Mouse (Mus musculus) lung, embryonic 14.5 days (tissue): ENCODE results near the gene Ccdc105. TPM values are rescaled to one million over a fixed set of nuclear protein-coding genes. Genes with fewer than 3 reads are reported as not detected.

Experiments used
- ATAC-seq: fragments of 200-750 bp; cut with Nextera tagmentation; 2 replicates; pipeline ENCODE4 v1.8.0; 2017; ENCODE audit warnings: mild to moderate bottlenecking, moderate TSS enrichment, moderate library complexity; ENCODE audit not compliant: insufficient read depth
- DNase-seq: peaks from one replicate; pipeline ENCODE4 v3.0.0-alpha.2; 2015
- H3K27ac ChIP-seq: fragments of 300-500 bp; sonication (generic); 2 replicates; pipeline ENCODE4 v1.5.1; 2014; ENCODE audit warnings: low read depth, mild to moderate bottlenecking, moderate library complexity
- H3K27me3 ChIP-seq: fragments of 300-500 bp; sonication (generic); 2 replicates; pipeline ENCODE4 v1.6.1; 2014; ENCODE audit warnings: low read length, control low read depth; ENCODE audit not compliant: insufficient read depth
- H3K36me3 ChIP-seq: fragments of 300-500 bp; sonication (generic); 2 replicates; pipeline ENCODE4 v1.6.1; 2014; ENCODE audit warnings: control low read depth; ENCODE audit not compliant: insufficient read depth
- H3K4me1 ChIP-seq: fragments of 300-500 bp; sonication (generic); 2 replicates; pipeline ENCODE4 v1.6.1; 2014; ENCODE audit warnings: antibody characterized with exemption, control low read depth; ENCODE audit not compliant: insufficient read depth
- H3K4me2 ChIP-seq: fragments of 300-500 bp; sonication (generic); 2 replicates; pipeline ENCODE4 v1.6.1; 2014; ENCODE audit warnings: mild to moderate bottlenecking
- H3K4me3 ChIP-seq: fragments of 300-500 bp; sonication (generic); 2 replicates; pipeline ENCODE4 v1.5.1; 2014; ENCODE audit warnings: low read depth, low read length
- H3K9ac ChIP-seq: fragments of 300-500 bp; sonication (generic); 2 replicates; pipeline ENCODE4 v1.6.1; 2014
- H3K9me3 ChIP-seq: fragments of 300-500 bp; sonication (generic); 2 replicates; pipeline ENCODE4 v1.6.1; 2016; ENCODE audit warnings: low read depth, low read length, control low read depth
- CTCF ChIP-seq: IDR thresholded peaks from 2 replicates; pipeline ENCODE4 v1.5.1; 2016; ENCODE audit warnings: antibody characterized with exemption, low read depth
- WGBS: fragments of 180-500 bp; shearing (Covaris S2); extraction: QIAGEN DNeasy Blood & Tissue Kit; methylation state at CpG from one replicate; pipeline ENCODE4 v1.1.7; 2014; 5-methylcytosine and 5-hydroxymethylcytosine counted together
- polyA plus RNA-seq: library from polyadenylated mRNA; unstranded; fragments of >200 nt; fragmentation: Nextera tagmentation; extraction: Ambion mirVana; gene quantifications from 2 replicates; pipeline ENCODE4 v1.2.1, GENCODE M21; 2014

Ccdc105 gene
- polyA plus RNA-seq, 1 experiment from 2014 or later = 0.21 TPM

DNA sequence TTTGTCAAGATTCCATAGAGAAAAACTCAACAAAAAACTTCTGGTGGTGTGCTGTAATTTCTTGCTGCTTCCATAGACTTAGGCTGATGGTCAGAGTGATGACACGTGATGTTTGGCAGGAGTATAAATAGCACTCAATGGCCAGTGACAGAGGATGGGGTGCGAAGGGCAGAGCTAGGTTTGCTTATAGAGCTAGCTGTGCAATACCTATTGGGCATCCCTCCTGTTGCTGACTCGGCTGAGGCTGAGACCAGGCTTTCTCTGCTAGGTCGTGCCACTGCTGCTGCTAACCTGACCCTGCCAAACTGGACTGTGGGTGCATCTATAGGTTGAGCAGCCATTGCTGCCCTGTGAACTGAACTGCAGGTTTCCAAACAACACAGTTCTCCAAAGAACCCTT lies 13.0 kb downstream of the Ccdc105 start:
- H3K36me3 ChIP-seq = no peaks in the 10 kb centered on the region
- no peak overlapping the region for H3K4me3 ChIP-seq
- no peaks in the 10 kb centered on the region for H3K9me3 ChIP-seq
- no peak overlapping the region for H3K4me2 ChIP-seq
- WGBS = 69% methylated on average over 4 of the region's 4 CpGs
- TF ChIP-seq CTCF = no peak
- no peak for ATAC-seq
- H3K4me1 ChIP-seq = no peaks in the 10 kb centered on the region
- H3K27ac ChIP-seq = no peak overlapping the region
- H3K9ac ChIP-seq = no peak overlapping the region
- DNase-seq = no peak
- H3K27me3 ChIP-seq = no peaks in the 10 kb centered on the region

DNA sequence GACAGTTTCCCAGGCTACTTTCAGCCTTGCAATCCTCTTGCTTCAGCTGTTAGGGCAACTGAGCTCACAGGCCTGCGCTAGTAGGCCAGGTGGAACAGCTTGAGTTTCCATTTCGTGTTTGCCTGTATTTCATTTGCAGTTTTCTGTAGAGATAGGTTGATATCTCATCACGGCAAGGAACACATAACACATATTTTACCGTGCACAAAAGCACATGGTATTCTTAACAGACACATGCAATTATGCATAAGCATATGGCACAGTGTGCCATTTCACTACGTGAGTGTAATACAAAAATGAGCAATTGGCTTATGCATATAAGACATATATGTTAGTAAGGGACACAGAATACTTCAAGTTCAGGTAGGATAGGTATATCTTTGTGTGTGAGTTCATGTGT lies 25.0 kb downstream of the Ccdc105 start:
- Histone ChIP-seq H3K4me1 (peaks cover 4% of the 10 kb centered on the region; the same call in 1 of the 2 replicates), H3K27ac (peak overlapping the region; percentile 66; the same call in 1 of the 2 replicates), H3K9ac (no peak overlapping the region), H3K4me3 (no peak overlapping the region), H3K27me3 (no peaks in the 10 kb centered on the region), H3K4me2 (no peak overlapping the region), H3K9me3 (no peaks in the 10 kb centered on the region), H3K36me3 (no peaks in the 10 kb centered on the region)
- ATAC-seq = no peak
- WGBS = 62% methylated on average over 5 of the region's 5 CpGs
- TF ChIP-seq CTCF = no peak
- no peak for DNase-seq

DNA sequence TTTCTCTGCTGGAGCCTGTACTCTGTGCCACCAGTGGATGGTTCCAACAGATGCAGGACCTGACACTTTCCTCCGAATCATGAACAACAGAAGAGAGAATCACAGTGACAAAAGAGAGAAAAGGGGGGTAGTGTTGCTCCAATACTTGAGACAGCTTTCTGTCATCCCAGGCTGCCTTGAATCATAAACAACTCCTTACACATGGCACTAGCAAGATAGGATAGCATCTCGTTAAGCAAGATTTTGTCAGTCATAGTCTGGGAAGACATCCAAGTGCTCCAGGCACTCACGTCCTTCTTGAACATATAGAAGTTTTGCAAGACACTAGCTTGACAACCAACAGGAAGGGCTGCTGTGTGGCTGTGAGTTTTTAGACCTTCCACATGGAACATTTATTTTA lies 25.8 kb downstream of the Ccdc105 start:
- 32% methylated on average over 3 of the region's 3 CpGs for WGBS
- H3K4me3 ChIP-seq = no peak overlapping the region
- no peak for TF ChIP-seq CTCF
- H3K27me3 ChIP-seq = no peaks in the 10 kb centered on the region
- H3K9me3 ChIP-seq = no peaks in the 10 kb centered on the region
- ATAC-seq (peak; percentile 86), DNase-seq (peak; percentile 96)
- peaks cover 5% of the 10 kb centered on the region for H3K4me1 ChIP-seq
- no peak overlapping the region for H3K4me2 ChIP-seq
- no peak overlapping the region for H3K9ac ChIP-seq
- no peaks in the 10 kb centered on the region for H3K36me3 ChIP-seq
- peak overlapping the region; percentile 58; the same call in 1 of the 2 replicates for H3K27ac ChIP-seq

- Histone ChIP-seq H3K27me3 (no peaks in the 10 kb centered on the region), H3K27ac (no peak overlapping the region), H3K4me3 (no peak overlapping the region), H3K9me3 (no peaks in the 10 kb centered on the region), H3K4me2 (no peak overlapping the region), H3K9ac (no peak overlapping the region), H3K4me1 (peaks cover 8% of the 10 kb centered on the region), H3K36me3 (no peaks in the 10 kb centered on the region)
- TF ChIP-seq CTCF = no peak
- peak; percentile 55 for DNase-seq
- peak; percentile 12; the same call in 1 of the 2 replicates for ATAC-seq
- 21% methylated on average over 2 of the region's 2 CpGs for WGBS
Observed at GRCm38 (mm10) chr10:78723416-78723815, 29.4 kb downstream of the Ccdc105 start.

DNA sequence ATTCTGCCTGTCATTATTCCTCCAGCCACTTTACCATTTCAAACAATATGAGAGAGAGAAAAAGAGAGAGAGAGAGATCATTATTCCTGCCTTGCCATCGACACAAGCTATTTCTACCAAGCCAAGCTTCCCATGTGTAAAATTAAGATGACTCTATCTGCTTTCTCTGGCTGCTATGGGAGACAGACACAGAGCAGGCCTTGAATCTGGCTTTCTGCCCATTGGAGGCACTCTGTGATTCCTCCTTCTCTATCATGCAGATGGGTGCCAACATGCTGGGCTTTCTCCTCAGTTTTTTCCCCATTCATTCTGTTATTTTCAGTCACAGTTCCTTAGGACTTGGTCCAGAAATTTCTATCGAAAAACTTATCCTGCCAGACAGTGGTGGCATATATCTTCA lies 30.2 kb downstream of the Ccdc105 start:
- Histone ChIP-seq H3K27me3 (no peaks in the 10 kb centered on the region), H3K36me3 (no peaks in the 10 kb centered on the region), H3K4me1 (peaks cover 5% of the 10 kb centered on the region), H3K4me2 (no peak overlapping the region), H3K4me3 (no peak overlapping the region), H3K9me3 (no peaks in the 10 kb centered on the region), H3K27ac (no peak overlapping the region), H3K9ac (no peak overlapping the region)
- TF ChIP-seq CTCF = no peak
- ATAC-seq = no peak
- 43% methylated on average over 2 of the region's 2 CpGs for WGBS
- DNase-seq = peak; percentile 68

GRCm38 (mm10) chr10:78722036-78722435 lies 30.8 kb downstream of the Ccdc105 start:
- Histone ChIP-seq H3K4me2 (no peak overlapping the region), H3K9me3 (no peaks in the 10 kb centered on the region), H3K9ac (no peak overlapping the region), H3K27me3 (no peaks in the 10 kb centered on the region), H3K4me1 (peaks cover 5% of the 10 kb centered on the region), H3K4me3 (no peak overlapping the region), H3K36me3 (no peaks in the 10 kb centered on the region), H3K27ac (no peak overlapping the region)
- ATAC-seq (no peak), DNase-seq (peak; percentile 62)
- 43% methylated on average over 5 of the region's 5 CpGs for WGBS
- TF ChIP-seq CTCF = no peak

DNA sequence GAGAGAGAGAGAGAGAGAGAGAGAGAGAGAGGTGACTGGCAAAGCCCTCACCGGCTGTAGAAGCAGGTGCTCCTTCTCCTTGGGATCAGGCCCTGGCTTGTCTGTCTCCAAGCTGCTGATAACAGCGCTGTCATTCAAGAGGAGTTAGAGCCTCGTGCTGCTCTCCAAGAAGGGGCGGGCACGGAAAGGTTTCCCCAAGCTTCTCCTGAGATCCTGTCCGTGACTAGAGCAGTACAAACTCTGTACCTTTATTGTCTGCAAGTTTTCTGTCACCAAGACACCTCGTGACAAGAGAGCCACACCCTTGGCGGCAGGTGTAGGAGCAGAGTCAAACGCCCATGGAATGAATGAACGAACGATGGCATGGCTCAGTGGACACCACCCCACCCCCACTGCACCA lies 34.8 kb downstream of the Ccdc105 start, which contains the start of gene Casp14:
Gene Casp14, minus strand, starts transcription at position 239 of the 400 bp plus-strand sequence.
- no peak within 1 kb of the TSS for H3K27ac ChIP-seq
- DNase-seq (no peak), ATAC-seq (no peak; the same call in 1 of the 2 replicates)
- no peaks in the 10 kb centered on the region for H3K36me3 ChIP-seq
- peaks cover 5% of the 10 kb centered on the region for H3K4me1 ChIP-seq
- H3K4me2 ChIP-seq = no peak within 1 kb of the TSS
- WGBS = 46% methylated on average over 11 of the region's 11 CpGs
- no peak for TF ChIP-seq CTCF
- H3K9ac ChIP-seq = no peak within 1 kb of the TSS
- no peaks in the 10 kb centered on the region for H3K27me3 ChIP-seq
- no peak within 1 kb of the TSS for H3K4me3 ChIP-seq
- no peaks in the 10 kb centered on the region for H3K9me3 ChIP-seq

GRCm38 (mm10) chr10:78716231-78716630 lies 36.6 kb downstream of the Ccdc105 start:
- no peak overlapping the region for H3K9ac ChIP-seq
- no peaks in the 10 kb centered on the region for H3K27me3 ChIP-seq
- no peak for DNase-seq
- H3K4me2 ChIP-seq = no peak overlapping the region
- no peaks in the 10 kb centered on the region for H3K4me1 ChIP-seq
- H3K9me3 ChIP-seq = no peaks in the 10 kb centered on the region
- no peak for ATAC-seq
- H3K36me3 ChIP-seq = no peaks in the 10 kb centered on the region
- no peak overlapping the region for H3K27ac ChIP-seq
- H3K4me3 ChIP-seq = no peak overlapping the region
- no peak for TF ChIP-seq CTCF
